Mouse (Mus musculus) intestine, embryonic 14.5 days (tissue): ENCODE data around the gene Hoxc10. TPM values are rescaled to one million over a fixed set of nuclear protein-coding genes. Genes with fewer than 3 reads are reported as not detected.
A peak's percentile ranks its signal among the peaks of the same experiment; 100 is the strongest.

Experiments used
- ATAC-seq: fragments of 200-750 bp; cut with Nextera tagmentation; replicated peaks from 2 replicates; pipeline ENCODE4 v1.8.0; 2017; ENCODE audit warnings: low read depth, moderate number of reproducible peaks, moderate TSS enrichment, moderate library complexity; ENCODE audit not compliant: low FRiP score, low TSS enrichment
- DNase-seq: peaks from one replicate; pipeline ENCODE4 v3.0.0-alpha.2; 2018; ENCODE audit warnings: low spot score
- H3K27ac ChIP-seq: fragments of 300-500 bp; sonication (generic); 2 replicates; pipeline ENCODE4 v1.5.1; 2014; ENCODE audit warnings: low read depth, mild to moderate bottlenecking, control low read depth
- H3K27me3 ChIP-seq: fragments of 300-500 bp; sonication (generic); replicated peaks from 2 replicates; pipeline ENCODE4 v1.6.1; 2014; ENCODE audit warnings: low read length, control low read depth; ENCODE audit not compliant: control insufficient read depth, insufficient read depth
- H3K36me3 ChIP-seq: fragments of 300-500 bp; sonication (generic); 2 replicates; pipeline ENCODE4 v1.6.1; 2014; ENCODE audit warnings: low read length, control low read depth; ENCODE audit not compliant: control insufficient read depth, insufficient read depth
- H3K4me1 ChIP-seq: fragments of 300-500 bp; sonication (generic); replicated peaks from 2 replicates; pipeline ENCODE4 v1.6.1; 2014; ENCODE audit warnings: low read length, control low read depth, mixed read lengths; ENCODE audit not compliant: control insufficient read depth, insufficient read depth
- H3K4me2 ChIP-seq: fragments of 300-500 bp; sonication (generic); 2 replicates; pipeline ENCODE4 v1.6.1; 2014; ENCODE audit warnings: low read length
- H3K4me3 ChIP-seq: fragments of 300-500 bp; sonication (generic); 2 replicates; pipeline ENCODE4 v1.5.1; 2014; ENCODE audit warnings: low read depth, low read length, control low read depth, mixed read lengths
- H3K9ac ChIP-seq: fragments of 300-500 bp; sonication (generic); 2 replicates; pipeline ENCODE4 v1.6.1; 2014; ENCODE audit warnings: mild to moderate bottlenecking, low read length
- H3K9me3 ChIP-seq: fragments of 300-500 bp; sonication (generic); 2 replicates; pipeline ENCODE4 v1.6.1; 2016; ENCODE audit warnings: low read length, control low read depth; ENCODE audit not compliant: control insufficient read depth
- WGBS: fragments of 180-500 bp; shearing (Covaris S2); extraction: QIAGEN DNeasy Blood & Tissue Kit; methylation state at CpG from one replicate; pipeline ENCODE4 v1.1.7; 2014; 5-methylcytosine and 5-hydroxymethylcytosine counted together
- polyA plus RNA-seq: library from polyadenylated mRNA; unstranded; fragments of >200 nt; fragmentation: Nextera tagmentation; extraction: Ambion mirVana; gene quantifications from 2 replicates; pipeline ENCODE4 v1.2.1, GENCODE M21; 2014

Hoxc10 gene
- polyA plus RNA-seq, 1 experiment from 2014 or later: 2.6 TPM

GRCm38 (mm10) chr15:103013238-103013984 is 46.8 kb downstream of the Hoxc10 start:
- peak overlapping the region; percentile 75; the same call in 1 of the 2 replicates for H3K9ac ChIP-seq
- 6% methylated on average over 17 of the region's 17 CpGs for WGBS

DNA sequence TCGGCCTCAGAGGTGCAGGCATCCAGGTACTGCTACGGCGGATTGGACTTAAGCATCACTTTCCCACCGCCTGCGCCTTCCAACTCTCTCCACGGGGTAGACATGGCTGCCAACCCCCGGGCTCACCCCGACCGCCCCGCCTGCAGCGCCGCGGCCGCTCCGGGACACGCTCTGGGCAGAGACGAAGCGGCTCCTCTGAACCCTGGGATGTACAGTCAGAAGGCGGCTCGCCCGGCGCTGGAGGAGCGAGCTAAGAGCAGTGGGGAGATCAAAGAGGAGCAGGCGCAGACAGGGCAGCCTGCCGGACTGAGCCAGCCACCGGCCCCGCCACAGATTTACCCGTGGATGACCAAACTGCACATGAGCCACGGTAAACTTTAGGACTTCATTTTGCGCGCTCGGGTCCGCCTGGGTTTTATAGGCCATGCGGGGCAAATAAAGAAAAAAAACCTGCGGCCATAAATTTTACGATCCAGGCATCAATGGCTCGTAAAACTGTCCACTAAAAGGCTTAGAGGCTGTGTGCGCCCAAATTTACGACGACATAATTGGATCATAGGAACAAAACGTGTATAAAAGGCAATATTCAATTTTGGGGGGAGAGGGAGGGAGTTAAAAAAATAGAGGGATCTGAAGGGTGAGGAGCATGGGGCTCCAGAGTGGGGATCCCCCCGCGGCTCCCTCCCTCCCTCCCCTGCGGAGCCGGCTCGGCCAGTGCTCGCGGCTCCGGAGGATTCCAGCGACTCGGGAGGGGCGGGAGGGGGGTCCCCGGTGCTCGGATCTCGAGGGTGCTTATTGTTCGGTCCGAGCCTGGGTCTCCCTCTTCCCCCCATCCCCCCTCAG is 47.8 kb downstream of the Hoxc10 start:
- Histone ChIP-seq H3K27me3 (peaks cover 84% of the 10 kb centered on the region), H3K4me2 (peak overlapping the region; percentile 51), H3K4me1 (peaks cover 33% of the 10 kb centered on the region), H3K9ac (peak overlapping the region; percentile 75), H3K9me3 (no peaks in the 10 kb centered on the region), H3K36me3 (no peaks in the 10 kb centered on the region), H3K27ac (peak overlapping the region; percentile 89), H3K4me3 (peak overlapping the region; percentile 47)
- peak; percentile 41 for ATAC-seq
- under 1% methylated on average over 51 of the region's 57 CpGs for whole genome bisulfite sequencing
- peak; percentile 89 for DNase-seq

More at GRCm38 (mm10) chr15:103013238-103013984, 46.8 kb downstream of the Hoxc10 start:
- Histone ChIP-seq H3K9me3 (no peaks in the 10 kb centered on the region), H3K27me3 (peaks cover 84% of the 10 kb centered on the region), H3K4me2 (peak overlapping the region; percentile 51), H3K4me3 (peak overlapping the region; percentile 47), H3K27ac (peak overlapping the region; percentile 89), H3K36me3 (no peaks in the 10 kb centered on the region), H3K4me1 (peaks cover 31% of the 10 kb centered on the region)
- ATAC-seq: no peak; the same call in 1 of the 2 replicates
- DNase-seq: no peak

DNA sequence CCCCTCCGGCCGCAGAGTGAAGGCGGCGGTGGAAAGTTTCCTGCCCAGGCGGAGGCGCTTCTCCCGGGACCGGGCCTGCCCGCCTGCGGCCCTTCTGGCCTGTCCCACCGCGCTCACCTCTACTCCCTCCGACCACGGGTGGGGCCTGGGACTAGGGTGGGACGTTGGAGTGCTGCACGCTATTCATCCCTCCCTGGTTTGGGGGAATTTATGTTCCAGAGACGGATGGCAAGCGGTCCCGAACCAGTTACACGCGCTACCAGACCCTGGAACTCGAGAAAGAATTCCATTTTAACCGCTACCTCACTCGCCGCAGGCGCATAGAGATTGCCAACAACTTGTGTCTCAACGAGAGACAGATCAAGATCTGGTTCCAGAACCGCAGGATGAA is 48.4 kb downstream of the Hoxc10 start:
- ATAC-seq (peak; percentile 24), DNase-seq (no peak)
- H3K4me3 ChIP-seq: peak overlapping the region; percentile 47
- H3K9ac ChIP-seq: peak overlapping the region; percentile 75
- H3K9me3 ChIP-seq: no peaks in the 10 kb centered on the region
- peaks cover 85% of the 10 kb centered on the region for H3K27me3 ChIP-seq
- H3K4me2 ChIP-seq: peak overlapping the region; percentile 51
- peaks cover 32% of the 10 kb centered on the region for H3K4me1 ChIP-seq
- WGBS: 4% methylated on average over 27 of the region's 28 CpGs
- H3K36me3 ChIP-seq: no peaks in the 10 kb centered on the region
- H3K27ac ChIP-seq: peak overlapping the region; percentile 89

DNA sequence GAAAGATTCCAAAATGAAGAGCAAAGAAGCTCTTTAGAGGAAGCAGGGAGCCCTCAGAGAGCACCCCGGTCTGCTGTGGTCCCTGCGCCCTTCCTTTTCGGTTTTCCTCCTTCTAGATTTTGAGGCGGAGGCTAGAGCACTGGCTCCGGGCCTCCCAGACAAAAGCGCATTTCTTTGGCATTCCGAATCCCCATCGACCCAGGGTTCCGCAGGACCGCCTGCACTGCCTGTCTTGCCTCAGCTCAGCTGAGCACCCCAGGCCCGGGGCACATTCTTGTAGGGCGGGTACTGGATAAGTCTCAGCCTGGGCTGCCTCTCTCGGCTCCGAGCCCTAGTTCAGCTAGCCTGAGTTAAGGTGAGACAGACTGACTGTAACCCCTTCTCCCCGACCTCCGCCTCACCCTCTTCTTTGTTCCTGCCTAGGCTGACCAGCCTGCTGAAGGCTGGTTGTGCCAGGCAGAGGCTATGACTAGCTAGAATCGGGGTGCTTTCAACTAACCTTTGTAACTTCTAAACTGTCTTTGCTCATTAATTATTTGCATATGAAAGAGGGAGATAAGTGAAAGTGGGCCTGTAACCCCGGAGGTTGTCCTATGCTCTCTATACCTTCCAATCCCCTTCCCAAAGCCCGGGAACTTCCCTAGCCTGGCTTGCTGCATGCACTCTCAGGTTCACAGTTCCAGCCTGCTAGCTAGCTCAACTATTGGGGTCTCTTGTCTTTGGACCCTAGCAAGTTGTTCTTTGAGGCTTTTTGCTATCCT is 49.0 kb downstream of the Hoxc10 start:
- H3K27ac ChIP-seq: peak overlapping the region; percentile 89
- 13% methylated on average over 19 of the region's 19 CpGs for WGBS
- peaks cover 31% of the 10 kb centered on the region for H3K4me1 ChIP-seq
- H3K4me2 ChIP-seq: peak overlapping the region; percentile 51
- no peaks in the 10 kb centered on the region for H3K9me3 ChIP-seq
- peak overlapping the region; percentile 47 for H3K4me3 ChIP-seq
- DNase-seq (no peak), ATAC-seq (no peak)
- H3K9ac ChIP-seq: peak overlapping the region; percentile 75
- H3K27me3 ChIP-seq: peaks cover 86% of the 10 kb centered on the region
- H3K36me3 ChIP-seq: no peaks in the 10 kb centered on the region

DNA sequence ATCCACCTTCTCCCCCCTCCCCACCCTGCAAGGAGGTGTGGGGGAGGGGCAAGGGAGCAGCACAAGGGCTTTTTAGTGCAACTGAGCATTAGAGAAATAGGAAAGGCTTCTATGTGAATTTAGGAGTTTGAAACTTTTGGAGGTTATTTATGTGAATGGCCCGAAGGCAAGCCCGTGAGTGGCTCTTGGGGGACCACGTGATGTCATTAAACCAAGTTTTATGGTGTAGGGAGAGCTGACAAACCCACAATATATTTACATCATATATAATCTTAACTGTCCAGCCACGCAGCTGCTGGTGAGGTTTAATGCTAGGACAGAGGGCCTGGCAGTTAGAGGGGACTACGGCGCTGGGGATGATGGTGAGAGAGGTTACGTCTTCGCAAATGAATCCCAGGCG is 52.0 kb downstream of the Hoxc10 start, which contains the start of gene Hoxc4:
Gene Hoxc4 (plus strand): TSS at position 299 of the 400 bp plus-strand sequence.
- Histone ChIP-seq H3K4me1 (peaks cover 19% of the 10 kb centered on the region), H3K36me3 (no peaks in the 10 kb centered on the region), H3K27me3 (peaks cover 89% of the 10 kb centered on the region), H3K9ac (0 out of 2 replicates have a peak within 1 kb of the TSS, but pooled peaks have one; percentile 4), H3K4me2 (peak within 1 kb of the TSS; percentile 32), H3K4me3 (no peak within 1 kb of the TSS), H3K9me3 (no peaks in the 10 kb centered on the region), H3K27ac (peak within 1 kb of the TSS; percentile 71)
- 32% methylated on average over 9 of the region's 9 CpGs for WGBS
- ATAC-seq: no peak
- DNase-seq: no peak

DNA sequence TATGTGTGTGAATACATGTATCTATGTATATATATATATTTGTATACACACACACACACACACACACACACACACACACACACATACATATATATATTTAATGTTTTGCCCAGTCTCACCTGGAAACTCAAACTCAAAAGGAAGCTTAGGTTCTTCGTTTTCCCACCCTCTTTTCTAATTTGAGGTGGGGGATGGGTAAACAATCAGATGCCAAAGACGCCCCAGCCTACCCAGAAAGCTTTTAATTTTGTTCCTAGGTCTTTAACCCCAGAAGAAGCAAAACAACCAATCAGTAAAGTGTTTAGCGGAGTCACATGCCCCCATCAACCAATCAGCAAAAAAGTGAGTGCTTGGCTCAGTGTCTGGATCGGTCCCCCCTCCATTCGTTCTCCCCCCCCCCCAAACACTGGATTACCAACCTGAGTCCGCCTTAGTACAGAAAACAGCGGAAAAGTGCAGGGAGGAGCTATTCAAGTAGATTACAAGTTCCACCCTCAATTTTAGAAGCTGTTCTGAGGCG is 54.4 kb downstream of the Hoxc10 start:
- Histone ChIP-seq H3K4me3 (no peak overlapping the region), H3K9ac (no peak overlapping the region), H3K27me3 (peaks cover 92% of the 10 kb centered on the region), H3K4me1 (peaks cover 19% of the 10 kb centered on the region), H3K36me3 (no peaks in the 10 kb centered on the region), H3K4me2 (peak overlapping the region; percentile 32), H3K9me3 (no peaks in the 10 kb centered on the region), H3K27ac (no peak overlapping the region)
- WGBS: 17% methylated on average over 8 of the region's 8 CpGs
- no peak for DNase-seq
- no peak for ATAC-seq
